Mouse (Mus musculus) hindbrain, embryonic 13.5 days (tissue): Measurements from ENCODE around the gene Tgfbi. TPM values are rescaled to one million over a fixed set of nuclear protein-coding genes. Genes with fewer than 3 reads are reported as not detected.

Source experiments
- ATAC-seq: fragments of 200-750 bp; cut with Nextera tagmentation; 2 replicates; pipeline ENCODE4 v1.8.0; 2017; ENCODE audit warnings: moderate TSS enrichment; ENCODE audit not compliant: low FRiP score
- H3K27ac ChIP-seq: fragments of 300-500 bp; sonication (generic); 2 replicates; pipeline ENCODE4 v1.5.1; 2015; ENCODE audit warnings: inconsistent platforms, mild to moderate bottlenecking, moderate library complexity
- H3K27me3 ChIP-seq: fragments of 300-500 bp; sonication (generic); 2 replicates; pipeline ENCODE4 v1.6.1; 2015; ENCODE audit warnings: mild to moderate bottlenecking, inconsistent platforms
- H3K36me3 ChIP-seq: fragments of 300-500 bp; sonication (generic); 2 replicates; pipeline ENCODE4 v1.6.1; 2015; ENCODE audit warnings: mild to moderate bottlenecking, inconsistent platforms
- H3K4me1 ChIP-seq: fragments of 300-500 bp; sonication (generic); replicated peaks from 2 replicates; pipeline ENCODE4 v1.6.1; 2015; ENCODE audit warnings: inconsistent platforms
- H3K4me2 ChIP-seq: fragments of 300-500 bp; sonication (generic); 2 replicates; pipeline ENCODE4 v1.6.1; 2015; ENCODE audit warnings: inconsistent platforms, mild to moderate bottlenecking, moderate library complexity
- H3K4me3 ChIP-seq: fragments of 300-500 bp; sonication (generic); 2 replicates; pipeline ENCODE4 v1.5.1; 2015; ENCODE audit warnings: mild to moderate bottlenecking, inconsistent platforms
- H3K9ac ChIP-seq: fragments of 300-500 bp; sonication (generic); 2 replicates; pipeline ENCODE4 v1.6.1; 2015; ENCODE audit warnings: mild to moderate bottlenecking, inconsistent platforms
- H3K9me3 ChIP-seq: fragments of 300-500 bp; sonication (generic); 2 replicates; pipeline ENCODE4 v1.6.1; 2016; ENCODE audit warnings: inconsistent platforms
- WGBS: fragments of 180-500 bp; shearing (Covaris S2); methylation state at CpG from one replicate; pipeline ENCODE4 v1.1.7; 2015; 5-methylcytosine and 5-hydroxymethylcytosine counted together
- polyA plus RNA-seq: library from polyadenylated mRNA; unstranded; fragments of >200 nt; fragmentation: Nextera tagmentation; extraction: Ambion mirVana; gene quantifications from 2 replicates; pipeline ENCODE4 v1.2.1, GENCODE M21; 2015

The Tgfbi gene
- polyA plus RNA-seq, 1 experiment from 2014 or later, result 11.3 TPM

DNA sequence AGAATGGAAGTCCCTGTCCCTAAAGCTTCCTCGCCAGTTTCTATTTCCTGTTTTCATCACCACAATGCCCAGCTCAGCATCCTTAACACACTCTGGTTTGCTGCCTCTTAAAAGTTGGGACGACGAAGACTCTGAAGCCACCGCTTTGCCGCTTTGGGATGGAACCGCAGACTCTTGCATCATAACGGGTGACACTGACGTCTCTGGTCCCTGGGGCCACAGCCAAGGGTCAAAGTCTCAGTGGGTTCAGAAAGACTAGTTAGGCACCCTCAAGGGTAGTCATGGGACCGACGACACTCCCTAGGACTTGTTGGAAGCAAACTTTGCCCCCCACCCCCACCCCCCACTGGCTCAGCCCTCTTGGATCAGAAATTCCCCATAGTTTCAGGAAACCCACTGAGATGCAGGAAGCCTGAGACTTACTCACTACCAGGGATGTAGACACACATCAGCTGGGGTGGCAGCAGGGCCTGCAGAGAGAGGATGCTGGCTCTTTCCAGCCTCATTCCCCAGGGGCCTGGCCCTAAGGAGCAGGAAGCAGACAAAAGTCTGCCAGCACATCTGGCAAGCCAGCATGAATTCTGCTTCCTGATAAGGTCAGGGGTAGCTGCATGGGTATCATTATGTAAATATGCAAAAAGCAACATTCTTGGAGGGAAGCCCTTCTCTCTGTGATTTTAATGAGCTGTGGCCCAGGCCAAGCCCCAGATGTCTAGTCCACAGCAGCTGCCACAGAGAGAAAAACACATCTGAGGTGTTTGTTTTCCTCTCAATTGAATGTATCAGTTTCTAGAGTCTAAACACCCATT lies 38.5 kb downstream of the Tgfbi start:
- H3K9me3 ChIP-seq, result no peaks in the 10 kb centered on the region
- H3K4me2 ChIP-seq, result no peak overlapping the region
- WGBS, result 81% methylated on average over 10 of the region's 10 CpGs
- peak overlapping the region; percentile 66 for H3K27ac ChIP-seq
- no peak overlapping the region for H3K9ac ChIP-seq
- no peak overlapping the region for H3K4me3 ChIP-seq
- no peaks in the 10 kb centered on the region for H3K27me3 ChIP-seq
- peaks cover 13% of the 10 kb centered on the region for H3K4me1 ChIP-seq
- no peak for ATAC-seq
- H3K36me3 ChIP-seq, result no peaks in the 10 kb centered on the region

GRCm38 (mm10) chr13:56650020-56650419 lies 40.7 kb downstream of the Tgfbi start:
- WGBS, result 86% methylated on average over 2 of the region's 2 CpGs
- H3K4me1 ChIP-seq, result peaks cover 13% of the 10 kb centered on the region
- ATAC-seq, result no peak
- H3K9ac ChIP-seq, result no peak overlapping the region
- no peak overlapping the region for H3K4me2 ChIP-seq
- H3K4me3 ChIP-seq, result no peak overlapping the region
- H3K9me3 ChIP-seq, result no peaks in the 10 kb centered on the region
- no peaks in the 10 kb centered on the region for H3K27me3 ChIP-seq
- H3K36me3 ChIP-seq, result no peaks in the 10 kb centered on the region
- H3K27ac ChIP-seq, result no peak overlapping the region

- Histone ChIP-seq H3K27me3 (no peaks in the 10 kb centered on the region), H3K9ac (no peak overlapping the region), H3K4me1 (peaks cover 13% of the 10 kb centered on the region), H3K27ac (no peak overlapping the region), H3K4me2 (no peak overlapping the region), H3K9me3 (no peaks in the 10 kb centered on the region), H3K36me3 (no peaks in the 10 kb centered on the region), H3K4me3 (no peak overlapping the region)
- no peak for ATAC-seq
- 63% methylated on average over 8 of the region's 8 CpGs for WGBS
Measured at GRCm38 (mm10) chr13:56652381-56652780, 43.1 kb downstream of the Tgfbi start.

DNA sequence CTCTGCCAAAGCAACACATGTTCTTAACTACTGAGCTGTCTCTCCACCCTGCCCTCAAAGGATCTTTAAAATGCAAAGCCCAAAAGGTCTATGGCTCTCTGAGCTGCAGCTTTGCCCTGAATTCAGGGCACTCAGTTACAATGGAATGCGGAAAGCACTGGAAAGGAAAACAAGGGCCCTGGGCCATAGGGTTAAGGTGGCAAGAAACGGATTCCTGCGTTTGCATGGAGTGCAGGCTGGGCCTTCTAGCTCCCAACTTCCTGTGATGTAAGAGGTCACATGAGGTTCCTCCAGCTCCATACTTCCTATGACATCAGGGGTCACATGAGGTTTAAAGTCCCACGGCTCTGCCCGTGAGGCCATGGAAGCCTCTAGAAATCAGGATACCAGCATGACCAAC lies 44.9 kb downstream of the Tgfbi start:
- Histone ChIP-seq H3K4me1 (no peaks in the 10 kb centered on the region), H3K4me3 (no peak overlapping the region), H3K36me3 (no peaks in the 10 kb centered on the region), H3K9ac (no peak overlapping the region), H3K27ac (no peak overlapping the region), H3K4me2 (no peak overlapping the region), H3K27me3 (no peaks in the 10 kb centered on the region), H3K9me3 (no peaks in the 10 kb centered on the region)
- 89% methylated on average over 5 of the region's 5 CpGs for WGBS
- ATAC-seq, result no peak

DNA sequence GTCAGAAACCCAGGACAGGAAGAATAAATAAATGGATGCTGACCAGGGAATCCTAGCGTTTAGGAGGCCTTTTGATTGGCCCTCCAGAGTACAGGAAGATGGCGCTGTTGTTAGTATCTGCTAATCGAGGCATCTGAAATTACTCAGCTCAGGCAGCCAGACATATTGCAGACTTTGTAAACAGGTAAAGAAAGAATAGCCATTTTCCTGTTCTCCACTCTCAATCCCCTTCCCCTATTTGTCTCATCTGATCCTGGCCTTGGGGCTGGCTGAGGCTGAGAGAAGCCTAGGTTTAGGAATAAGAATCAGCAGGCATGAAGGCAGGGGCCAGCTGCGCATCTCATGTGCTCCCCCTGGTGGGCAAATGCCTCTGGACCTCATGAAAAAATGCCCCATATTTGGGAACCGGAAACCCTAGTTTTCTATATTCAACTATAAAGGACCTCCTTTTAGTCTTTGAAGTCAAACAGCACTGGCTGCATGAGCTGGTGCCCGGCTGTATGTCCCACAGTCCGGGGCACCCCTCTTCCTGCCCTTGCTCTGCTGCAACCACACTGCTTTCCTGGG lies 48.7 kb downstream of the Tgfbi start:
- 49% methylated on average over 7 of the region's 7 CpGs for WGBS
- no peaks in the 10 kb centered on the region for H3K4me1 ChIP-seq
- H3K27me3 ChIP-seq, result no peaks in the 10 kb centered on the region
- H3K9me3 ChIP-seq, result no peaks in the 10 kb centered on the region
- no peaks in the 10 kb centered on the region for H3K36me3 ChIP-seq
- H3K4me3 ChIP-seq, result no peak overlapping the region
- no peak for ATAC-seq
- no peak overlapping the region for H3K27ac ChIP-seq
- H3K4me2 ChIP-seq, result no peak overlapping the region
- no peak overlapping the region for H3K9ac ChIP-seq

GRCm38 (mm10) chr13:56658931-56659330 lies 49.6 kb downstream of the Tgfbi start:
- no peak overlapping the region for H3K4me2 ChIP-seq
- no peaks in the 10 kb centered on the region for H3K9me3 ChIP-seq
- no peak overlapping the region for H3K27ac ChIP-seq
- H3K36me3 ChIP-seq, result no peaks in the 10 kb centered on the region
- no peak overlapping the region for H3K4me3 ChIP-seq
- no peaks in the 10 kb centered on the region for H3K27me3 ChIP-seq
- 72% methylated on average over 6 of the region's 6 CpGs for WGBS
- no peak overlapping the region for H3K9ac ChIP-seq
- H3K4me1 ChIP-seq, result no peaks in the 10 kb centered on the region
- ATAC-seq, result no peak

GRCm38 (mm10) chr13:56661914-56662621 lies 52.7 kb downstream of the Tgfbi start:
- WGBS, result 68% methylated on average over 7 of the region's 7 CpGs

GRCm38 (mm10) chr13:56664256-56665170 lies 55.2 kb downstream of the Tgfbi start:
- Histone ChIP-seq H3K9me3 (no peaks in the 10 kb centered on the region), H3K9ac (no peak overlapping the region), H3K27ac (no peak overlapping the region), H3K36me3 (no peaks in the 10 kb centered on the region), H3K4me2 (no peak overlapping the region), H3K4me1 (no peaks in the 10 kb centered on the region), H3K4me3 (no peak overlapping the region), H3K27me3 (0 out of 2 replicates have a peak, but pooled peaks cover 3% of the 10 kb centered on the region)
- WGBS, result 74% methylated on average over 17 of the region's 17 CpGs
- ATAC-seq, result no peak

More at GRCm38 (mm10) chr13:56661914-56662621, 52.7 kb downstream of the Tgfbi start:
- no peak overlapping the region for H3K4me2 ChIP-seq
- no peaks in the 10 kb centered on the region for H3K4me1 ChIP-seq
- H3K27ac ChIP-seq, result no peak overlapping the region
- H3K36me3 ChIP-seq, result no peaks in the 10 kb centered on the region
- H3K9ac ChIP-seq, result no peak overlapping the region
- H3K27me3 ChIP-seq, result 0 out of 2 replicates have a peak, but pooled peaks cover 3% of the 10 kb centered on the region
- no peaks in the 10 kb centered on the region for H3K9me3 ChIP-seq
- ATAC-seq, result no peak
- no peak overlapping the region for H3K4me3 ChIP-seq

GRCm38 (mm10) chr13:56671206-56671605 lies 61.9 kb downstream of the Tgfbi start:
- no peak overlapping the region for H3K4me3 ChIP-seq
- H3K9me3 ChIP-seq, result no peaks in the 10 kb centered on the region
- H3K27ac ChIP-seq, result no peak overlapping the region
- no peaks in the 10 kb centered on the region for H3K36me3 ChIP-seq
- H3K27me3 ChIP-seq, result no peaks in the 10 kb centered on the region
- no peak overlapping the region for H3K4me2 ChIP-seq
- no peak for ATAC-seq
- WGBS, result 54% methylated on average over 11 of the region's 11 CpGs
- H3K4me1 ChIP-seq, result no peaks in the 10 kb centered on the region
- no peak overlapping the region for H3K9ac ChIP-seq

DNA sequence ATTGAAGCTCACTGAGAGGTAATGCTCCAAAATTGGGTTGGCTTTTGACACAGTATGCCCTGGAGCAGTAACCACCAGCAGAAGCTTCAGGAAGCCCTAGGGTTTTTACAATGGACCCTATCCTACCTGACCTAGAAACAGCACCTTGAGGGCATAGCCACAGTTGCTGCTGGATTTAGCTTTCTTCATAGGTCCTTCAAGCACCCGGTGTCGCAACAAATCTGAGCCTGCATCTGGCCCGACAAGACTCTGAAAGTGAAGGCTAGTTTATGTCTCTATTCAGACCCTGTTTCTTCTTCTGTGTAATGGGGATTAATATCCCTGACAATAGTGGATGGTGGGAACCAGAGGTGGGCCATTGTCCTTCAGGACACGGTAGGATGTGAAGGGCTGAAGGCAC lies 68.4 kb downstream of the Tgfbi start:
- Histone ChIP-seq H3K9me3 (no peaks in the 10 kb centered on the region), H3K4me3 (no peak overlapping the region), H3K9ac (no peak overlapping the region), H3K27ac (0 out of 2 replicates have a peak overlapping the region, but pooled peaks have one; percentile 18), H3K27me3 (peaks cover 5% of the 10 kb centered on the region; the same call in 1 of the 2 replicates), H3K36me3 (no peaks in the 10 kb centered on the region), H3K4me2 (no peak overlapping the region), H3K4me1 (peaks cover 14% of the 10 kb centered on the region)
- WGBS, result 68% methylated on average over 4 of the region's 4 CpGs
- no peak for ATAC-seq

DNA sequence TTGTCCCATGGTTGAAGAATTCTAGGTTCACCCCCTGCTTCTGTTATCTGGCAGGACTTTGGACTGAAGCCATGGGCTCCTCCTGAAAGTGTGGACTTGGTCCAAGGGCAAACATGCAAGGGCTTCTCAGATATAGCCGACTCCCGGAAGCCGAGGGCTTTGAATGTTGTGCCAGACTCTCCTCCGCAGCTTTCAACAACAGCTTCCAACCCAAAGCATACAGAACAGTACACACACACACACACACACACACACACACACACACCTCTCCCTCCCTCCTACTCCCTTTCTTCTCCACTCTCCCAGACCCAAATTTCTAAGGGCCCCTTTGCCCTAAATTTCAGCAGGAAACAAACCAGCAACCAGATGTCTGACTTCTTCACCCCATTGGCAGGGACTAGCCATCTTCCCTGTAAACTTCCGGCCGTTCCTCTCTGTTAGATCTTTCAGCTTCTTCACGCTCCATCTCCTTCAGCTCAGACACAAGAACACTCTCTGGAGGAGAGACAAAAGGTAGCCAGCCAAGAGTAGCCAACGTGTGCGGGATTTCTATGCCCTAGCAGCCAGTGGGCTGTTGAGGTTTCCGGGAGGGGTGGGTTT lies 69.0 kb downstream of the Tgfbi start:
- H3K27me3 ChIP-seq, result peaks cover 5% of the 10 kb centered on the region; the same call in 1 of the 2 replicates
- no peaks in the 10 kb centered on the region for H3K36me3 ChIP-seq
- no peaks in the 10 kb centered on the region for H3K9me3 ChIP-seq
- peak; percentile 24; the same call in 1 of the 2 replicates for ATAC-seq
- no peak overlapping the region for H3K9ac ChIP-seq
- H3K4me1 ChIP-seq, result peaks cover 14% of the 10 kb centered on the region
- H3K4me3 ChIP-seq, result no peak overlapping the region
- 29% methylated on average over 10 of the region's 10 CpGs for WGBS
- peak overlapping the region; percentile 18; the same call in 1 of the 2 replicates for H3K27ac ChIP-seq
- no peak overlapping the region for H3K4me2 ChIP-seq
